Mouse (Mus musculus) heart, adult 8-10 months (tissue): Measurements from ENCODE around the gene Igll1. TPM values are rescaled to one million over a fixed set of nuclear protein-coding genes. Genes with fewer than 3 reads are reported as not detected.
"Not testable (repeated sequence)": the region's sequence is repeated elsewhere in the genome, so short reads cannot be mapped to it uniquely, and the experiment has no call there.

Experiments used
- DNase-seq: peaks from one replicate; pipeline ENCODE4 v3.0.0; 2022; ENCODE audit warnings: low spot score
- total RNA-seq, 4 experiments: library from RNA; stranded (reverse); gene quantifications; 2 replicates each; pipeline ENCODE4 v1.2.4; 2022

Igll1 gene
- not detected for total RNA-seq

- DNase-seq: no peak
These were observed at the start of gene Igll1 for GRCm38 (mm10) chr16:16863978-16864377. Gene Igll1 (minus strand): TSS chr16:16863985.

- DNase-seq: no peak
These were observed 49.7 kb upstream of the Igll1 start for GRCm38 (mm10) chr16:16913440-16913839.

DNA sequence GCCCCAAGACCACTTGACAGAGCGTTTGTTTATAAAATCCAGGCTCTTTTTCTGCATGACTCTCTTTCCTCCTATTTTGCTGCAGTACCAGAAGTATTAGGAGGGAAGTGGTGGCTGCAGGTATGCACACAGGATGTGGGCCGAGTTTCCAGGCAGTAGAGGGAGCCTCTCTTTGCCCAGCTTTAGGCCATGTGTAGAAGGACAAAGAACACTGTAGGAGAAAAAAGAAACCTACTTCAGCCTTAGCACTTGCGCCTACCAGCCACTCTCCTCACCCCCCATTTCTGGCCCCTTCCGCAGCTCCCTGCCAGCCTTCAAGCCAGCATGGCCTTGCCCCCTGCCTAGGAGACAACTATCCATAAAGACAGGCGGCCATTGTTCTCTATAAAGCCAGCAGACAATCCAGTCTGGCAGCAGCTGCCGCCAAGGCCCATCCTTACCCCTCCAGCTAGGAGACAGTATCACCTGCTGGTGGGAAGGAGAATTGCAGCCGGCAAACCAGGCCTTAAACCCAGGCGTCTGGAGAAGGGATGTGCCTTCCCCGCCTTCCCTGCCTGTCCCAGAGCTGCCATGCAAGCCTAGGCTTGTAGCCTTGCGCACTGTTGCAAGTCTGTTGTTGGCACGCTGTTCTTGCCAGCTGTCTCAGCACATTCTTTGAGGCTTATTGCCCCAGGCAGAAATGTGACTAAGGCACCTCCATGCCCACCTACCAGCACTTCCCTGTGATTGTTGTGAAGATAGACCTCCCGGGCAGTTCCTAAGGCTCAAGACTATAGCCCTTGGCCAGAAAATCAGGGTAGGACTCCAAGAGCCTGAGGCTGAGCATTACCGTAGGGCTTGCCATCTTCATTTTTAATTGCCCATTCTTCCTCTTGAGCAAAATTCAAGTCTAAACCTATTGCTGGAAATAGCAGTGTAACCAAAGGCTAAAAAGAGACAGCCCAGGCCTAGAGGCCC lies 48.1 kb upstream of the Igll1 start:
- peak; percentile 85 for DNase-seq

- DNase-seq: peak; percentile 93
These were observed 44.0 kb upstream of the Igll1 start for GRCm38 (mm10) chr16:16907799-16908198.

GRCm38 (mm10) chr16:16903188-16903587 lies 39.4 kb upstream of the Igll1 start:
- DNase-seq: no peak

GRCm38 (mm10) chr16:16902329-16902728 lies 38.5 kb upstream of the Igll1 start:
- DNase-seq: no peak

GRCm38 (mm10) chr16:16897056-16897584 lies 33.3 kb upstream of the Igll1 start:
- DNase-seq: no peak

- peak; percentile 96 for DNase-seq
These were observed 32.7 kb upstream of the Igll1 start, which contains the start of gene Ppm1f for GRCm38 (mm10) chr16:16896382-16897055. Gene Ppm1f (plus strand): TSS chr16:16896469.

DNA sequence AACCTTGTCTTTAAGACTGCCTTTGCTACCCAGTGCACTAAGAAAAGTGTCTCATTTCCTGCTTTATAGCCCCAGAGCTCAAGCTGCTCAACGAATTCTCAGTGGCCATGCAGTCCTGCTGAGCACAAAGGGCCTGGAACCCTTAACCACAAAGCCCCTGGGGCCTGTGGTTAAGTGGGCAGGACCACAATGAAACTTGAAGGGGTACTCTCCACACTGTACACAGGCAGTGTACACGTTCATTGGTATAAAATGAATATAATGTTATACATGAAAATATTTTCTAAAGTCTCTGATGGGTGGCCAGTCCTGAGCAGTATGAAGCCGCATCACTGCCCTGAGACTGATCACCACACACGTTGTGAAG lies 32.2 kb upstream of the Igll1 start:
- DNase-seq: no peak

GRCm38 (mm10) chr16:16892366-16892765 lies 28.6 kb upstream of the Igll1 start:
- no peak for DNase-seq

DNA sequence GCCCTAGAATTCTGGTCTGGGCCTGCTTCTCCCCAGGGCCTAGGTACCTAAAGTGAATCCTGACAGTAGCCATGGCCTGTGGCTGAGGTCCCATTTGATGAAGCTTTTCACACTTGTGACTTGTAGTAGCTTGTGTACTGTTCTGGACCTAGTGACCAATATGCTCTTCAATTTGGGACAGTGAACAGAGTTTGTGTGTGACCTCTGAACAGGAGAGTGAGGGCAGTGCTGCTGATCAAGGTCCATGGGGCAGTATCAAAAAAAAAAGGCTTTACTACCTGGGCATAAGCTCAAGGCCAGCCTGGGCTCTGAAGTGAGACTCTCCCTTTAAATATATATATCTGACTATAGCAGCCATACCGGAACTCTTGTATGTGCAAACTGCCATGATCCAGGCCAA lies 24.6 kb upstream of the Igll1 start:
- no peak for DNase-seq

GRCm38 (mm10) chr16:16879025-16879424 lies 15.2 kb upstream of the Igll1 start:
- DNase-seq: no peak

DNA sequence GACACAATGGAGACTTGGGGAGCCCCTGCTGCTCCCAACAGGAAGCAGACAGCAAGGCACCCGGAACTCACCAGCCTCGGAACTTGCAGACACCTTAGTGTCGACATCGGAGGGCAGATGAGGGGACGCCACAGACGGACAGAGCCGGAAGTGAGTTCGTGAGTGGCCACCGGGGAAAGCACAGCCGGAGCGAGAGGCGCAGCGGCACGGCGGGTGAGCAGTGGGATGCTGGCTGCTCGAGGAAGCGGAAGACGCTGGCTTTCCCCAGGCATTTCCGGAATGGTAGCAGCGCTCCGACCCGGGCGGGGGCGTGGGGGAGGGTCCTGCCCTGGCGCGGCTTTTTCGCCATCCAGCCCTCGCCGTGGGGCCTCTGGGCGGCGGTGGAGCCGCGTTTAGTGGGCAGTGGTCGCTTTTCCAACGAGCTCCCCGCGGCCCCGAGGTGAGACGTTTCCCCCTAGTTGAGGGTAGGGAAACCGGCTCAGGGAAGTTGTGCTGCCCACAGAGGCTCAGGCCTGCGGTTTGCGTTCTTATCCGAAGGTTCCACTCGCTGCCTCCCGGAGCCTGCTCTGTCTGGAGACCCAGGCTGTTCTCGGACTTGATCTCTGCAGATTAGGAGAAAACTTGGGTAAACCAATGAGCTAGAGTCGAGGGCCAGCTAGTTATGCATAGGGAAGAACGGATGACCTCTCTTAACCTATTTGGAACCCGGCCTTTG lies 7.0 kb upstream of the Igll1 start, which contains the start of the genes Top3b and Vpreb1:
TSS of gene Top3b (plus strand) at position 120 of the 715 bp plus-strand sequence.
TSS of gene Vpreb1 (minus strand) at position 227 of the 715 bp plus-strand sequence.
- DNase-seq: peak; percentile 87

GRCm38 (mm10) chr16:16870241-16870616 lies 6.4 kb upstream of the Igll1 start:
- DNase-seq: no peak

- DNase-seq: no peak
These were observed 2.1 kb upstream of the Igll1 start for GRCm38 (mm10) chr16:16865696-16866561.

GRCm38 (mm10) chr16:16865217-16865616 lies 1.4 kb upstream of the Igll1 start:
- no peak for DNase-seq

DNA sequence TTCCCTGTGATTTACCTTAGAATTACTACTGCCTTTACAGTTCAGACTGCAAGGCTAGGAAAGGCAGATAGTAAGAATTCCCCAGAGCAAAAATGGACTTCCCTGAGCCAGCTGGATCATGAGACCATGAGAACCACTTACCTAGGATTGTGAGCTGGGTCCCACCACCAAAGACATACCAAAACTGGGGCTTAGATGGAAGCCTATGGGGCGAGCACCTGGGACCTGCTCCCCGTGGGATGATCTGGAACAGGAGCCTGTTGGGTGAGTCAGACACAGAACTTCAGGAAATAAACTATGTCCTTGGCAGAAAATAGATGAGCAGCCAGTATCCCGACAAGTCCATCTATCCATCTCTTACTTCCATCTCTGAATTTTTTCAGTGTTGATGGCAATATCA lies 1.5 kb downstream of the Igll1 start:
- DNase-seq: no peak

DNA sequence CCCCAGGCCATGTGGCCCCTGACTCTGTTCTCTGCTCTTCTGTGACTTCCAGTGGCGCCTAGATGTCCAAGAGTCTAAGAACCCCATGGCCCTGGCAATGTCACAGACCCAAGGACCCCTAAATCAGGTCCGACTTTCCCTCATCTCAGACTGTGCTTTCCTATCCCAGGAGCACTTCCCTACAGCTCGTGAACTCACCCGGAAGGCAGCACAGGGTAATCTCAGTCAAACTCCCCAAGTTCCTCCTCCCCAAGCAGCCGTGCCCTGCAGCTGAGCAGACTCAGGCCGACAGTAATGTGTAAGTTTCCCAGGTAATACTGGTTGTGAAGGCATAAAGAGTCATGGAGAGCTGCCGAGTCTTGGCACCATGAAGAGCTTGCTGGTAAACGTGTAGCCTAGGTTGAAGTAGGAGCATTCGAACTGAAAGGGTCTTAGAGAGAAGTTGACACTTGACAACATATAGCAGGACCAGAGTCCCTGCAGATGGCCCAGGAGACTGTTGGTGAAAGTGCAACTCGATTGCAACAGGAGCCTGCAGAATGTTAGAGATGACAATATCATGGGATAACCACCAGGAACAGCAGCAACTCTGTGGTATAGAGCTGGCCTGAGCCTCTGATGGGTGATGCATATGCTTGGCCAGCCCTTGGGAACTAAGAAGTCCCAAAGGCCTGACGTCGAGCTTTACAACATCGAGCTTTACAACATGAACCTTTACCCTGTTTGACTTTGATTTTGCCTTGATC lies 6.9 kb downstream of the Igll1 start:
- no peak for DNase-seq

DNA sequence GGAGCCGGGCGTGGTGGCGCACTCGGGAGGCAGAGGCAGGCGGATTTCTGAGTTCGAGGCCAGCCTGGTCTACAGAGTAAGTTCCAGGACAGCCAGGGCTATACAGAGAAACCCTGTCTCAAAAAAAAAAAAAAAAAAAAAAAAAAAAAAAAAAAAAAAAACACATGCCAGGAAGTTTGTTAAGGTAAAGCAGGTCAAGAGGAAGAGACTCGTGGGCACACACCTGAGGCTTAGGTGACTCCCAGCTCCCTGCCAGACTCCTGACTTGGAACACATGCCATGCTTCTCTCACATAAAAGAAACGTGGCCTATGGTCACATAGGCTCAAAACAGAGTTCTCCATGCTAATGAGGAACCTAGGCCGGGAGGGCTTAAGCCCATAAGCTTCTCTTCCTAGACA lies 7.7 kb downstream of the Igll1 start:
- not testable (repeated sequence) for DNase-seq

DNA sequence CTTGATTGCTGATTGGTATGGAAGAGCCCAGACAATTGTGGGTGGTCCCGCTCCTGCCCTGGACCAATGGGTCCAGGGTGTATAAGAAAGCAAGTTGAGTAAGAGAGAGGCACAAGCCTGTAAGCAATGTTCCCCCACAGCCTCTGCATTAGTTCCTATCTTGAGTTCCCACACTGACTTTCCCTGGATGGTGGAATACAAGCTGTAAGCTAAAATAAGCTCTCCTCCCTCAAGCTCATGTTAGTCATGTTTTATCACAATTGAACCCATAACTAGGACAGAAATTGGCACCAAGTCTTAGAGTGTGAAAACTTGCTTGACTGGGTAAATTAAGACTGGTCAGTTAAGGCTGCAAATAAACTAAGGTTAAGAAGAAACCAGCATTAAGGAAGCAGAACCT lies 8.2 kb downstream of the Igll1 start:
- DNase-seq: no peak
